In genomic region chr12:102695369-102696239, GRCm38 (mm10) we compare ENCODE assay signal across 1 mouse cellular context.
TF ChIP-seq lines count a peak whose summit lies in the region.

No protein-coding gene starts in this region.

TF ChIP-seq in CH12.LX, 34 proteins besides CTCF, POLR2A, EP300 and RAD21 (continued from another document):
- peak; percentile 28; the same call in 1 of the 2 replicates for TF ChIP-seq MYC (IDR thresholded peaks at IDR 0.05; ENCODE audit: low read depth, low read length)
- no peak; the same call in 1 of the 2 replicates for TF ChIP-seq HCFC1 (IDR thresholded peaks at IDR 0.05; ENCODE audit: low read depth, low read length)
- TF ChIP-seq MXI1 (IDR thresholded peaks at IDR 0.05; ENCODE audit: low read depth, low read length): peak; percentile 62
- peak; percentile 80 for TF ChIP-seq TCF12 (IDR thresholded peaks at IDR 0.05; ENCODE audit: low read depth, low read length)
- TF ChIP-seq CHD1 (IDR thresholded peaks at IDR 0.05; ENCODE audit: low read depth, low read length): no peak
- TF ChIP-seq MAX (IDR thresholded peaks at IDR 0.05; ENCODE audit: low read length): no peak
- no peak for TF ChIP-seq PAX5 (IDR thresholded peaks at IDR 0.05; ENCODE audit: low read length)
- TF ChIP-seq ZMIZ1 (IDR thresholded peaks at IDR 0.05; ENCODE audit: low read depth, low read length): 0 out of 2 replicates have a peak, but pooled peaks have one; percentile 31
- TF ChIP-seq ELF1 (IDR thresholded peaks at IDR 0.05; ENCODE audit: low read depth, low read length): no peak
- peak; percentile 92 for TF ChIP-seq IRF4 (IDR thresholded peaks at IDR 0.05; ENCODE audit: low read depth, low read length)
- TF ChIP-seq E2F4 (IDR thresholded peaks at IDR 0.05; ENCODE audit: insufficient replicate concordance, low read depth, low read length): no peak
- no peak for TF ChIP-seq JUND (conservative IDR thresholded peaks at IDR 0.05; ENCODE audit: low read depth, low read length)
- no peak for TF ChIP-seq ZC3H11A (IDR thresholded peaks at IDR 0.05; ENCODE audit: low read depth, low read length)
- TF ChIP-seq RCOR1 (conservative IDR thresholded peaks at IDR 0.05; ENCODE audit: low read depth, low read length): 0 out of 2 replicates have a peak, but pooled peaks have one; percentile 18
- TF ChIP-seq UBTF (IDR thresholded peaks at IDR 0.05; ENCODE audit: low read depth, low read length): peak; percentile 61; the same call in 1 of the 2 replicates
